Mouse (Mus musculus): ENCODE data around the gene Ppbp. TPM values are rescaled to one million over a fixed set of nuclear protein-coding genes. Genes with fewer than 3 reads are reported as not detected.
"Not testable (repeated sequence)": the region's sequence is repeated elsewhere in the genome, so short reads cannot be mapped to it uniquely, and the experiment has no call there.

Gene Ppbp
- polyA plus RNA-seq, 1 experiment from 2014 or later = 9.6 TPM

DNA sequence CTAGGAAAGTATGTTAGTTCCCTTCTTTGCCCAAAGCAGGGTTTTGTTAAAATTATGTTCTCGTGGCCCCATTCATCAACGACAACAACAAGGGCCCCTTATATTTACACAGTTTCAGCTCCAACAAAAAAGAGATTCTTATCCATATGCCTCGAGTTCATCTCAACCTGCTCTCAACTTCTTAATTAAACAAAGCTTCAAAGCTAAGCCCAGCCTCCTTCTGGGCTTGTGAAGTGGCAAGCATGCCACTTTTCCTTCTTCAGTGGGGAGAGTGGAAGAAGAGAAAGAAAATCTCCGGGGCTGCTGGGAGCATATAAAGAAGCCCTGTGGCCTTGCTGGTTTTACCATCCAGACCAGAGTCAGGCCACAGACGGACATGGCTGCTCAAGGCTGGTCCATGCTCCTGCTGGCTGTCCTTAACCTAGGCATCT lies 25.9 kb downstream of the Ppbp start, which contains the start of gene Cxcl15:
TSS of gene Cxcl15 (plus strand) at position 340 of the 431 bp plus-strand sequence.
- H3K27me3 ChIP-seq (replicated peaks; ENCODE audit: low read depth, poor library complexity, severe bottlenecking) = no peaks in the 10 kb centered on the region
- DNase-seq (ENCODE audit: low spot score) = no peak
- 71% methylated on average over 5 of the region's 5 CpGs for WGBS
- H3K27ac ChIP-seq (replicated peaks) = no peak within 1 kb of the TSS
- no peaks in the 10 kb centered on the region for H3K36me3 ChIP-seq (replicated peaks)
- no peaks in the 10 kb centered on the region for H3K4me1 ChIP-seq
- no peak within 1 kb of the TSS for H3K4me3 ChIP-seq
- no peaks in the 10 kb centered on the region for H3K9me3 ChIP-seq

DNA sequence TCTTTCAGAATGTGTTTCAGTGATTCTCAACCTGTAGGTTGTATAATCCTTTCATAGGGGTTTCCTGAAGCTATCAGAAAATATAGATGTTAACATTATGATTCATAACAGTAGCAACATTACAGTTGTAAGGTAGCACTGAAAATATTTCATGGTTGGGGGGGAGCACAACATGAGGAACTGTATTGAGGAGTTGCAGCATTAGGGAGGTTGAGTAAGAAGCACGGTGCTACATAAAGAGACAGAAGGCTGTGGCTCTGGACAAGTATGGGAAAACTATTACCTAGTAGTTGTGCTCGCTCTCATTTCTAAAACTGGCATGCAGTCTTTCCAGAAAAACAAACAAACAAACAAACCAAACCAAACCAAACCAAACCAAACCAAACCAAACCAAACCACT lies 27.1 kb downstream of the Ppbp start:
- not testable (repeated sequence) for H3K4me1 ChIP-seq, H3K9me3 ChIP-seq
- WGBS = 92% methylated on average over 2 of the region's 2 CpGs

DNA sequence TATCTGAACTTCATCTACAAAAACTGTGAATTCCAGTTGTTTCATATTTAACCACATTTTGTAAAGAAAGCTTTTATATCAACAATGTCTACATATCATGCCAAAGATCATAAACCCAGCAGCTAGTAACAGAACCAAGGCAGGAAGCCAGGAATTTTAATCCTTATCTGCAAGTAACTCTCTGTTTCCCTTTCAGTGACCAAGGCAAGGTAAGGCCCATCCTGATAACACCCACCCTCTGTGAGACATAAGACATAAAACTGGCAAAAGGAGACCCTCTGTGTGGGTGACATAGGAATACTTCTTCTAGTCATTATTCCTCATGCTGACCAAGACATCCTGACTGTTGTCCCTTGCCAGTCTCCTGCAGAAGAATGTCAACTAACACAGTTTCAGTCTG lies 36.3 kb downstream of the Ppbp start:
- DNase-seq (ENCODE audit: low spot score) = no peak
- H3K9me3 ChIP-seq = no peaks in the 10 kb centered on the region
- no peaks in the 10 kb centered on the region for H3K27me3 ChIP-seq (replicated peaks; ENCODE audit: low read depth, poor library complexity, severe bottlenecking)

More for the DNA sequence above, 27.1 kb downstream of the Ppbp start:
- not testable (repeated sequence) for H3K36me3 ChIP-seq (replicated peaks); DNase-seq (ENCODE audit: low spot score); H3K4me3 ChIP-seq; H3K27ac ChIP-seq (replicated peaks); H3K27me3 ChIP-seq (replicated peaks; ENCODE audit: low read depth, poor library complexity, severe bottlenecking)

DNA sequence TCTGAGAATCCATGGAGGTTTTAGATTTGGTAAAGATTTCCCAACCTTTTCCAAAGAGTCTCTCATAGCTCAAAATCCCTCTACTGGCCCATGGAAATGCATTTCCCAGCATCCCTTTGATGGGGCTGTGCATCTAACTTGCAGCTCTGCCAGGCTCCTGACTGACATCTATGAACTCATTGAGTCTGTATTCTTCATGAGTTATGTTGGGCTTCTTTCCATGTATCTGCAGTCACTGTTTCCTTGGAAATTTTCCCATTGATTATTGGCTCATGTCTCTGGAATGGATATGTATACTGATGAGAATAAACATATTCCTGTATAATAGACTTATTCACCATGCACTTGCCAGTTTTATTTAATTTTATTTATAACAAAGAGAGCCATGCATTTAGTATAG lies 37.7 kb downstream of the Ppbp start:
- no peak overlapping the region for H3K4me3 ChIP-seq
- H3K36me3 ChIP-seq (replicated peaks) = no peaks in the 10 kb centered on the region
- DNase-seq (ENCODE audit: low spot score) = no peak
- H3K9me3 ChIP-seq = no peaks in the 10 kb centered on the region
- no peaks in the 10 kb centered on the region for H3K27me3 ChIP-seq (replicated peaks; ENCODE audit: low read depth, poor library complexity, severe bottlenecking)
- H3K4me1 ChIP-seq = no peaks in the 10 kb centered on the region
- no peak overlapping the region for H3K27ac ChIP-seq (replicated peaks)

More for the DNA sequence above, 36.3 kb downstream of the Ppbp start:
- no peaks in the 10 kb centered on the region for H3K36me3 ChIP-seq (replicated peaks)
- H3K4me1 ChIP-seq = no peaks in the 10 kb centered on the region
- H3K27ac ChIP-seq (replicated peaks) = no peak overlapping the region
- no peak overlapping the region for H3K4me3 ChIP-seq

DNA sequence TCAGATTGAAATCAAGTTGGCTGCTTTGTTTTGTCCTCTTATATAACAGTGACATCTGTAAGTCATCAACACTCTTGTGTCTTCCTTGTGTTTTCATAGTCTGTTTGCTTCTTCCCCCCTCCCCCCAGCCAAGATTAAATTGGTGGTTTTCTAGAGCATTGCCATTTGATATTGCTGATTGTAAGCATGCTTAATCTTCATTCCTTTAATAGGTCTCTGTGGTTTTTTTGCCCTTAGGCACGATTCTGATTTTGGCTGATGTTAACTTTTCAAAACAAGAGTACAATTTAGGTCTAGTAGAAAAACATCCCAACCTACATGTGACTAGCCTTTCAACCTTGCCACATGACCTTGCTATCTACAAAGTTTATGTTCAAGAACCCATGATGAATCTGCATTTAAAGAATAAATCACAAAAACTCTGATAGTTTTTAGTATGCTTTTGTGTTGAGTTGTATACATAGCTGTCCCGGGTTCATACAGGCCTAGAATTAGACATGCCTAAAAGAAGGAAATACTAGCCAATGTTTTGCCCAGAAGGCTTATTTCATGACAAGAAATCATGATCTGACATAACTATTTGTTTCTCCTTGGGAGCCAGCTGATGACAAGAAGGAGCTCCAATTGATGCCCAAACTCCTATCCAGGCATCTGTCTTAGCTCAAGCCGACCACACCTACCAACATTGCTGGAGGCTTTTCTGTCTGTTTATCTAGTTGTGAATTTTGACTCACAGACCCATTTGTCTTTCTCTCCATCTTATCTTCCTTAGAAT lies 39.0 kb downstream of the Ppbp start:
- DNase-seq (ENCODE audit: low spot score) = no peak
- no peaks in the 10 kb centered on the region for H3K27me3 ChIP-seq (replicated peaks; ENCODE audit: low read depth, poor library complexity, severe bottlenecking)
- no peak overlapping the region for H3K4me3 ChIP-seq
- no peaks in the 10 kb centered on the region for H3K4me1 ChIP-seq
- H3K9me3 ChIP-seq = no peaks in the 10 kb centered on the region
- 80% methylated on average over 3 of the region's 3 CpGs for WGBS
- H3K27ac ChIP-seq (replicated peaks) = no peak overlapping the region
- H3K36me3 ChIP-seq (replicated peaks) = no peaks in the 10 kb centered on the region

Small RNA genes within 50 kb of the gene (microRNA-seq; reads per million reads assigned to microRNA genes)
- not detected for gene Gm24322

Other genes with a start within 250 kb of the Ppbp start
- not detected in 2 replicates for gene Afm, start 249.6 kb upstream of the Ppbp start, polyA plus RNA-seq (2016; fragmentation: Nextera tagmentation; extraction: Ambion mirVana)
- not detected in 2 replicates for gene 5830473C10Rik, start 207.4 kb upstream of the Ppbp start, polyA plus RNA-seq (2016; fragmentation: Nextera tagmentation; extraction: Ambion mirVana)
- gene Rassf6, start 127.9 kb upstream of the Ppbp start, polyA plus RNA-seq (2016; fragmentation: Nextera tagmentation; extraction: Ambion mirVana) = 0.30 and 0.40 TPM in 2 replicates
- gene Cxcl5, start 9.2 kb upstream of the Ppbp start, polyA plus RNA-seq (2016; fragmentation: Nextera tagmentation; extraction: Ambion mirVana) = 0.30 and 0.37 TPM in 2 replicates
- gene Pf4, start 3.9 kb downstream of the Ppbp start, polyA plus RNA-seq (2016; fragmentation: Nextera tagmentation; extraction: Ambion mirVana) = 34.2 and 55.7 TPM in 2 replicates
- gene Cxcl3, start 17.6 kb downstream of the Ppbp start, polyA plus RNA-seq (2016; fragmentation: Nextera tagmentation; extraction: Ambion mirVana) = 0.15 TPM in 1 of 2 replicates, not detected in the other
- not detected in 2 replicates for gene Cxcl15, start 26.0 kb downstream of the Ppbp start, polyA plus RNA-seq (2016; fragmentation: Nextera tagmentation; extraction: Ambion mirVana)
- gene Cxcl1, start 122.7 kb downstream of the Ppbp start, polyA plus RNA-seq (2016; fragmentation: Nextera tagmentation; extraction: Ambion mirVana) = 0.10 TPM in 1 of 2 replicates, not detected in the other
- not detected in 2 replicates for gene Cxcl2, start 135.4 kb downstream of the Ppbp start, polyA plus RNA-seq (2016; fragmentation: Nextera tagmentation; extraction: Ambion mirVana)
- gene Mthfd2l, start 162.6 kb downstream of the Ppbp start, polyA plus RNA-seq (2016; fragmentation: Nextera tagmentation; extraction: Ambion mirVana) = 53.2 and 58.7 TPM in 2 replicates